ENCODE assay signal across 2 mouse cellular contexts in the genomic region with DNA sequence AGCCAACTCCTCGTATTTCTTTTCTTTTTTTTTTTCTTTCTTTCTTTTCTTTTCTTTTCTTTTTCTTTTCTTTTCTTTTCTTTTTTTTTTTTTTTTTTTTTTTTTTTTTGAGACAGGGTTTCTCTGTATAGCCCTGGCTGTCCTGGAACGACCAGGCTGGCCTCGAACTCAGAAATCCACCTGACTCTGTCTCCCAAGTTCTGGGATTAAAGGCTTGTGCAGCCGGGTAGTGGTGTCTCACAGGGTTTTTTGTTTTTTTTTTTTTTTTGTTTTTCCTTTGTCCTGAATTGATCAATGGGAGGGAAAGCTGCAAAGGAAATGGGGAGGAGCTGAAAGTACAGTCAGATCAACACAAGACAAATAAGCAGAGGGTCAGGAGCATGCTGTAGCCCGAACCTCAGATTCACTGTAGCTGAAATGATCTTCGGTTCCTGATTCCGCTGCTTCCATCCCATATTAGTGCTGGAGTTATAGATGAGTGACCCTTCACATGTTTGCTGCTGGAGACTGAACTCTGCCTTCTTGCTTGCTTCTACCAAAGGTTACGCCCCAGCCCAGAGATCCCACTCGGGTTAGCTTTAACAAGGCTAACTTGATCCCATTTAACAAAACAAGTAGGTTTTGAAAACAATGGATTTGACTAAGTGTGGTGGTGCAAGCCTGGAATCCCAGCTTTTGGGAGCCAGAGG.
A peak's percentile ranks its signal among the peaks of the same experiment; 100 is the strongest.
TF ChIP-seq lines count a peak whose summit lies in the region.

No protein-coding gene starts in this region.

TF ChIP-seq in MEL, 35 proteins besides CTCF, POLR2A, EP300 and RAD21:
- TF ChIP-seq BHLHE40 (IDR thresholded peaks at IDR 0.05; ENCODE audit: borderline replicate concordance, low read depth, low read length) (no peak), USF1 (IDR thresholded peaks at IDR 0.05; ENCODE audit: low read depth, low read length) (no peak), GABPA (IDR thresholded peaks at IDR 0.05; ENCODE audit: low read depth, low read length) (no peak), TBP (IDR thresholded peaks at IDR 0.05; ENCODE audit: low read depth, low read length) (0 out of 2 replicates have a peak, but pooled peaks have one; percentile 4), MXI1 (IDR thresholded peaks at IDR 0.05; ENCODE audit: low read depth, low read length) (no peak)

TF ChIP-seq in myocyte, 11 proteins besides CTCF, POLR2A, EP300 and RAD21:
- no peak for TF ChIP-seq TCF3 (IDR thresholded peaks at IDR 0.05; ENCODE audit: insufficient read length, low read depth)
- TF ChIP-seq E2F4 (IDR thresholded peaks at IDR 0.05; ENCODE audit: insufficient read depth): no peak
- no peak for TF ChIP-seq TCF12 (IDR thresholded peaks at IDR 0.05; ENCODE audit: insufficient read depth, poor library complexity, severe bottlenecking)
- TF ChIP-seq REST (IDR thresholded peaks at IDR 0.05; ENCODE audit: insufficient read depth, insufficient read length): no peak
- no peak for TF ChIP-seq SRF (IDR thresholded peaks at IDR 0.05; ENCODE audit: control insufficient read depth, insufficient read length, low read depth)
- no peak for TF ChIP-seq POLR2AphosphoS2 (IDR thresholded peaks at IDR 0.05; ENCODE audit: insufficient read length, low read depth)
- no peak for TF ChIP-seq MAX (IDR thresholded peaks at IDR 0.05; ENCODE audit: low read depth)
- no peak for TF ChIP-seq MYOG (IDR thresholded peaks at IDR 0.05; ENCODE audit: control insufficient read depth in 1 of 3, insufficient read depth in 1 of 3, insufficient read length in 2 of 3, low read depth in 2 of 3)
- TF ChIP-seq CEBPB (IDR thresholded peaks at IDR 0.05; ENCODE audit: insufficient read depth, poor library complexity, severe bottlenecking): no peak
- no peak for TF ChIP-seq MYOD1 (IDR thresholded peaks at IDR 0.05; ENCODE audit: control insufficient read depth in 1 of 3, insufficient read length in 2 of 3, low read depth in 2 of 3)
- TF ChIP-seq USF1 (IDR thresholded peaks at IDR 0.05; ENCODE audit: low read depth): no peak
